Mouse (Mus musculus): Measurements from ENCODE around the gene Nt5c1b. TPM values are rescaled to one million over a fixed set of nuclear protein-coding genes. Genes with fewer than 3 reads are reported as not detected.

Gene Nt5c1b
- total RNA-seq, 2 experiments from 2014 or later, result not detected

Other genes with a start within 250 kb of the Nt5c1b start
- 10 to 100 TPM; 36.5 to 37.9 TPM for gene Rdh14, start 20.8 kb downstream of the Nt5c1b start, total RNA-seq (2021)

Measured in left cerebral cortex, postnatal 25 days (tissue).